Mouse (Mus musculus) midbrain, postnatal 0 days (tissue): ENCODE data around the gene Tmigd3. TPM values are rescaled to one million over a fixed set of nuclear protein-coding genes. Genes with fewer than 3 reads are reported as not detected.

Experiments used
- ATAC-seq: fragments of 200-750 bp; cut with Nextera tagmentation; 2 replicates; pipeline ENCODE4 v1.8.0; 2017; ENCODE audit warnings: moderate number of reproducible peaks, mild to moderate bottlenecking, moderate TSS enrichment, moderate library complexity; ENCODE audit not compliant: low FRiP score
- DNase-seq: peaks from one replicate; pipeline ENCODE4 v3.0.0-alpha.2; 2015; ENCODE audit warnings: low spot score
- H3K27ac ChIP-seq: fragments of 300-500 bp; sonication (generic); 2 replicates; pipeline ENCODE4 v1.5.1; 2014; ENCODE audit warnings: low read depth, mild to moderate bottlenecking, low read length, mixed read lengths
- H3K27me3 ChIP-seq: fragments of 300-500 bp; sonication (generic); 2 replicates; pipeline ENCODE4 v1.6.1; 2014; ENCODE audit warnings: low read length, control low read depth, mixed read lengths; ENCODE audit not compliant: insufficient read depth
- H3K36me3 ChIP-seq: fragments of 300-500 bp; sonication (generic); 2 replicates; pipeline ENCODE4 v1.6.1; 2014; ENCODE audit warnings: low read length, control low read depth, mixed read lengths; ENCODE audit not compliant: insufficient read depth
- H3K4me1 ChIP-seq: fragments of 300-500 bp; sonication (generic); 2 replicates; pipeline ENCODE4 v1.6.1; 2014; ENCODE audit warnings: mild to moderate bottlenecking, control low read depth, antibody characterized with exemption, low read length, mixed read lengths; ENCODE audit not compliant: insufficient read depth
- H3K4me2 ChIP-seq: fragments of 300-500 bp; sonication (generic); 2 replicates; pipeline ENCODE4 v1.6.1; 2014; ENCODE audit warnings: low read depth, mild to moderate bottlenecking, low read length, mixed read lengths; ENCODE audit not compliant: poor library complexity, severe bottlenecking
- H3K4me3 ChIP-seq: fragments of 300-500 bp; sonication (generic); 2 replicates; pipeline ENCODE4 v1.5.1; 2014; ENCODE audit warnings: low read depth, mild to moderate bottlenecking, low read length, moderate library complexity
- H3K9ac ChIP-seq: fragments of 300-500 bp; sonication (generic); replicated peaks from 2 replicates; pipeline ENCODE4 v1.6.1; 2014; ENCODE audit warnings: mild to moderate bottlenecking, low read length, moderate library complexity, mixed read lengths; ENCODE audit not compliant: poor library complexity, severe bottlenecking
- H3K9me3 ChIP-seq: fragments of 300-500 bp; sonication (generic); 2 replicates; pipeline ENCODE4 v1.6.1; 2016; ENCODE audit warnings: low read length, control low read depth
- CTCF ChIP-seq: IDR thresholded peaks from 2 replicates; pipeline ENCODE4 v1.5.1; 2016; ENCODE audit warnings: antibody characterized with exemption, mild to moderate bottlenecking
- WGBS: fragments of 180-500 bp; shearing (Covaris S2); extraction: QIAGEN DNeasy Blood & Tissue Kit; methylation state at CpG from one replicate; pipeline ENCODE4 v1.1.7; 2014; 5-methylcytosine and 5-hydroxymethylcytosine counted together
- polyA plus RNA-seq: library from polyadenylated mRNA; unstranded; fragments of >200 nt; fragmentation: Nextera tagmentation; extraction: Ambion mirVana; gene quantifications from 2 replicates; pipeline ENCODE4 v1.2.1, GENCODE M21; 2015
- total RNA-seq: library from RNA; depleted of rRNA; stranded (reverse); fragments of >200 nt; gene quantifications from 2 replicates; pipeline ENCODE4 v1.2.3, GENCODE M21; 2014

Gene Tmigd3
- total and polyA plus RNA-seq, 2 experiments from 2014 or later: not detected

- Histone ChIP-seq H3K27ac (no peak overlapping the region), H3K4me3 (no peak overlapping the region), H3K9me3 (no peaks in the 10 kb centered on the region), H3K9ac (no peak overlapping the region), H3K4me2 (no peak overlapping the region), H3K36me3 (no peaks in the 10 kb centered on the region), H3K27me3 (no peaks in the 10 kb centered on the region), H3K4me1 (no peaks in the 10 kb centered on the region)
- 64% methylated on average over 2 of the region's 2 CpGs for WGBS
- DNase-seq: peak; percentile 17
- no peak for TF ChIP-seq CTCF
- no peak for ATAC-seq
Measured at GRCm38 (mm10) chr3:105868135-105868534, 2.6 kb upstream of the Tmigd3 start.

- H3K9ac ChIP-seq: no peak overlapping the region
- no peak for TF ChIP-seq CTCF
- DNase-seq (peak; percentile 22), ATAC-seq (no peak)
- H3K27ac ChIP-seq: no peak overlapping the region
- H3K4me1 ChIP-seq: no peaks in the 10 kb centered on the region
- H3K4me3 ChIP-seq: no peak overlapping the region
- no peaks in the 10 kb centered on the region for H3K36me3 ChIP-seq
- 56% methylated on average over 6 of the region's 6 CpGs for WGBS
- no peaks in the 10 kb centered on the region for H3K27me3 ChIP-seq
- H3K9me3 ChIP-seq: no peaks in the 10 kb centered on the region
- no peak overlapping the region for H3K4me2 ChIP-seq
Measured at GRCm38 (mm10) chr3:105872034-105872433, 1.3 kb downstream of the Tmigd3 start.

DNA sequence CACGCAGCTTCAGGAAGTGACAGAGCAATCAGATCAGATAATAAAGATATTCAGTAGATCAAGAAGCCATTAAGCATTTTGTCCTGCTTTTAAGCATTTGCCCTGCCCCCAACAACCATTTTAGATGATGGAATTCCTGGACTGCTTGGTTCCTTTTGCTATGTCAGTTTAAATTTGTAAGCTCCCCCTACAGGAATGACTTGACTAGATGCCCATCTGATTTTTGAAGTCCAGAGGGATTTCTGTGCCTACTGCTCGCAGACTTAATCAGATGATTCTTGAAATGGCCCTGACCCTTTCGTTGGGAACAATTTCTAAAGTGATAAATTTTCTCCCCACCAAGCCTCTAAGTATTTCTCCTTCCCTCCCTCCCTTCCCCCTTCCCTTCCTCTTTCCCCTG, 1.9 kb downstream of the Tmigd3 start:
- no peaks in the 10 kb centered on the region for H3K27me3 ChIP-seq
- H3K36me3 ChIP-seq: no peaks in the 10 kb centered on the region
- ATAC-seq: no peak
- no peaks in the 10 kb centered on the region for H3K9me3 ChIP-seq
- H3K4me1 ChIP-seq: no peaks in the 10 kb centered on the region
- DNase-seq: peak; percentile 18
- no peak overlapping the region for H3K27ac ChIP-seq
- WGBS: 52% methylated on average over 3 of the region's 3 CpGs
- TF ChIP-seq CTCF: peak; percentile 19; the same call in 1 of the 2 replicates
- H3K4me2 ChIP-seq: no peak overlapping the region
- H3K9ac ChIP-seq: no peak overlapping the region
- H3K4me3 ChIP-seq: no peak overlapping the region

DNA sequence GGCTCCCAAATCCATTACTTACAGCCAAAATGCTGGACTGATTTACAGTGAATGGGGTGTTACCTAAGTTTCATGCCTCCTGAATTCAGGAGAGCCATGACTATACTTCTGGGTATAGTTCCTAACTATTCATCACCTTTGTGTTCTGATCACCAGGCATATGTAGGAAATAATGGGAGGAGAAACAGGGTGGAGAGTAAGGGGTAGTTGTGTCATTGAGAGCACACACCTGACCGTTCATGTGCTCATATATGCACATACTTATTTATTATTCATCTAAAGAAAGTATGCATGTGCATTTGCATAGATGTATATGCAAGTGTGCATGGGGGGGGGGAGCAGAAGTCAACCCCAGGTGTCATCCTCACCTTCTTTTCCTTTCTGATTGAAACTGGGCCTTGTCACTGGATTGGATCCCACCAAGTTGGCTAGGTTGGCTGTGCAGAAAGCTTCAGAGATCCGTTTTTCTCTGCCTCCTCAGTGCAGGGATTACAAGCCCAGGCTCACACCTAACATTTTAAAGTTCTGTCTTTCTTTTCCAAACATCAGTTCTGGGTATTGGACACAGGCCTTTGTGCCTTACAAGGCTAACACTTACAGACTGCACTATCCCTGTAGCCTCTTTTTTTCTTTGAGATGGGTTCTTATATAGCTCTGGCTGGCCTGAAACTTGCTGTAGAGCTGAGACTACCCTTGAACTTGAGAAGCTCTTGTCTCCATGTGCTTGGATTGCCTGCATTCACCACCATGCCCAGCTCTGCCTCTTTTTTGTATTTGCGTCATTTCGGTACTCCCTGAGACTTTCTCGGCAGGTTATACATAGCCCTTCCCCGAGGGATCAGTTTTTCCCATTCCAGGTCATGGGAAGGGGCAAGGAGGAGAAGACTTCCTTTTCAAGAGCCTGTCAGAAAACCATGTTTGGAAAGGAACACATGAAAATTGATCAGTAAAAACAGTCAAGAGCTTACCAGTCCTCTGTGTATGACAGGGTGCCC, 3.0 kb downstream of the Tmigd3 start:
- no peak overlapping the region for H3K9ac ChIP-seq
- no peak for TF ChIP-seq CTCF
- WGBS: 81% methylated on average over 6 of the region's 6 CpGs

GRCm38 (mm10) chr3:105876022-105876421, 5.3 kb downstream of the Tmigd3 start:
- no peak for ATAC-seq
- H3K4me2 ChIP-seq: no peak overlapping the region
- no peaks in the 10 kb centered on the region for H3K36me3 ChIP-seq
- no peak overlapping the region for H3K4me3 ChIP-seq
- no peak for TF ChIP-seq CTCF
- WGBS: 78% methylated on average over 5 of the region's 5 CpGs
- H3K9me3 ChIP-seq: no peaks in the 10 kb centered on the region
- no peaks in the 10 kb centered on the region for H3K27me3 ChIP-seq
- DNase-seq: peak; percentile 65
- no peak overlapping the region for H3K9ac ChIP-seq
- no peak overlapping the region for H3K27ac ChIP-seq
- H3K4me1 ChIP-seq: no peaks in the 10 kb centered on the region

More for the DNA sequence above, 3.0 kb downstream of the Tmigd3 start:
- Histone ChIP-seq H3K36me3 (no peaks in the 10 kb centered on the region), H3K4me2 (no peak overlapping the region), H3K4me1 (no peaks in the 10 kb centered on the region), H3K4me3 (no peak overlapping the region), H3K27me3 (no peaks in the 10 kb centered on the region), H3K27ac (no peak overlapping the region), H3K9me3 (no peaks in the 10 kb centered on the region)
- no peak for DNase-seq
- ATAC-seq: no peak

DNA sequence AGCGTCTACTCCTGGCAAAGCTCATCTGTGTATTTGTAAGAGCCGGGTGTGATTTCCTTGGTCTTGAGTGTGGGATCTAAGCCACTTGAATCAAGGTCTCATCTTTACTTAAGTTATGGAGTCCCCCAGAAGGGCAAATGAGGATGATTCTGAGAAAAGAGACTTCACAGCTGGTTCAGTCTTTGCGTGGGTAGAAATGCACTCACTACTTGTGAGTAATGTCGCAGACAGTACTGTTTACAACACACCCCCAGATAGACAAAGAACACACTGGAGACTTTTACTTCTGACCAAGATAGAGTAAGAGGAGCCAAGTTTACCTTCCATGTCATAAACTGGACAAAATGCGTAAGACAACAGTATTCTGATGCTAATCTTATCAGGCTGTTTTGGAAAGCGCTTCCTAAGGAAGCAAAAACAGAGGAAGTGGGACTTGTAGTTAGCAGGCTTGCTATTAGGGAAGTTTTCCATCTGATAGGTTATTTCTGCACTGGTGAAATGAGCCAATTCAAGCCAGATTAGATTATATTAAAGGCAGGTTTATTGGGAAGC, 6.6 kb downstream of the Tmigd3 start:
- 90% methylated on average over 6 of the region's 6 CpGs for WGBS
- no peak for TF ChIP-seq CTCF
- Histone ChIP-seq H3K9ac (no peak overlapping the region), H3K36me3 (no peaks in the 10 kb centered on the region), H3K4me3 (no peak overlapping the region), H3K27me3 (no peaks in the 10 kb centered on the region), H3K9me3 (no peaks in the 10 kb centered on the region), H3K27ac (no peak overlapping the region), H3K4me1 (no peaks in the 10 kb centered on the region), H3K4me2 (no peak overlapping the region)
- ATAC-seq: no peak
- DNase-seq: no peak
